In genomic region chr5:110936606-110937005, GRCm38 (mm10) we compare ENCODE assay signal across 32 mouse cellular contexts. TPM values are rescaled to one million over a fixed set of nuclear protein-coding genes. Genes with fewer than 3 reads are reported as not detected.
DNase-seq lines count a peak whose midpoint lies in the region; ATAC-seq and TF ChIP-seq lines count a peak whose summit lies in the region.
"Had no signal": no experiment of that assay in that cellular context is flagged by ENCODE, and none has a peak within 500 bp of the region (broad histone marks: within the 10 kb centered on the region; RNA-seq: fewer than 3 reads in every experiment).

No protein-coding gene starts in this region.

- TF ChIP-seq CTCF in liver, embryonic 14.5 days (IDR thresholded peaks at IDR 0.05; ENCODE audit: low read depth), result peak; percentile 18; the same call in 1 of the 2 replicates
- no peak for TF ChIP-seq CTCF in lung, adult 2 months (IDR thresholded peaks at IDR 0.05; ENCODE audit: insufficient read depth, low read length)

- TF ChIP-seq EP300 in liver, embryonic 14.5 days (IDR thresholded peaks at IDR 0.05; ENCODE audit: low read depth), result no peak

- no peaks in the 10 kb centered on the region for H3K27me3 ChIP-seq in hindbrain, embryonic 10.5 days (ENCODE audit: insufficient read depth, poor library complexity, severe bottlenecking)
- no peaks in the 10 kb centered on the region for H3K27me3 ChIP-seq in hindbrain, embryonic 11.5 days (ENCODE audit: control insufficient read depth, insufficient read depth, low read length)
- no peaks in the 10 kb centered on the region for H3K27me3 ChIP-seq in liver, embryonic 14.5 days (ENCODE audit: control insufficient read depth, insufficient read depth, low read length)
- H3K27me3 ChIP-seq: embryonic facial prominence, embryonic 13.5 days; forebrain, embryonic 12.5 days; heart, embryonic 13.5 days; kidney, embryonic 15.5 days; limb, embryonic 13.5 days; neural tube, embryonic 12.5 days; Patski had no signal

- ATAC-seq in hindbrain, embryonic 11.5 days (ENCODE audit: low FRiP score), result no peak
- no peak for ATAC-seq in liver, embryonic 14.5 days (ENCODE audit: insufficient read depth)
- ATAC-seq: hindbrain, embryonic 16.5 days; Patski had no signal

- H3K9me3 ChIP-seq in hindbrain, embryonic 10.5 days, result peaks cover 6% of the 10 kb centered on the region; the same call in 1 of the 2 replicates
- no peaks in the 10 kb centered on the region for H3K9me3 ChIP-seq in hindbrain, embryonic 11.5 days (ENCODE audit: control insufficient read depth, low read length)
- no peaks in the 10 kb centered on the region for H3K9me3 ChIP-seq in liver, embryonic 14.5 days (ENCODE audit: control insufficient read depth, low read length)
- H3K9me3 ChIP-seq: forebrain, embryonic 12.5 days; kidney, embryonic 15.5 days had no signal

- H3K9ac ChIP-seq in hindbrain, embryonic 11.5 days (ENCODE audit: low read depth, low read length), result no peak overlapping the region
- no peak overlapping the region for H3K9ac ChIP-seq in liver, embryonic 14.5 days (replicated peaks)
- H3K9ac ChIP-seq: embryonic facial prominence, embryonic 13.5 days; forebrain, embryonic 12.5 days; heart, embryonic 13.5 days; kidney, embryonic 15.5 days; limb, embryonic 13.5 days; neural tube, embryonic 12.5 days had no signal

- H3K4me3 ChIP-seq in hindbrain, embryonic 10.5 days, result no peak overlapping the region
- no peak overlapping the region for H3K4me3 ChIP-seq in hindbrain, embryonic 11.5 days (ENCODE audit: low read depth, low read length)
- H3K4me3 ChIP-seq in liver, embryonic 14.5 days (ENCODE audit: insufficient read depth in 1 of 2, low read depth in 2 of 2, low read length in 2 of 2), result no peak overlapping the region
- H3K4me3 ChIP-seq in lung, adult 2 months (replicated peaks; ENCODE audit: extremely low read depth, low read depth, low read length), result no peak overlapping the region
- H3K4me3 ChIP-seq: embryonic facial prominence, embryonic 13.5 days; erythroblast, embryonic 14.5 days; forebrain, embryonic 12.5 days; heart, embryonic 13.5 days; kidney, embryonic 15.5 days; layer of hippocampus, adult 2 months; limb, embryonic 13.5 days; myocyte; neural tube, embryonic 12.5 days had no signal

- no peak for DNase-seq in hindbrain, embryonic 10.5 days (ENCODE audit: low spot score)
- no peak for DNase-seq in hindbrain, embryonic 11.5 days (ENCODE audit: low spot score)
- peak; percentile 13 for DNase-seq in retina, embryonic 14.5 days (ENCODE audit: low spot score)
- DNase-seq in retina, postnatal 1 day, result no peak
- no peak for DNase-seq in liver, embryonic 14.5 days (ENCODE audit: low read depth in 3 of 3, low spot score in 3 of 3)
- DNase-seq in lung, adult 2 months, result no peak
- no peak for DNase-seq in cerebellum, postnatal 4 days (ENCODE audit: low spot score in 2 of 2)
- DNase-seq: B cell, adult 2 months; cerebellum, adult 8-10 months; cerebellum, postnatal 36 days; embryo, embryonic 11 days; gastrocnemius, postnatal 10 days; heart, postnatal 10 days; kidney, adult 18-20 months; kidney, postnatal 36 days; lung, adult 18-20 months; lung, postnatal 10 days; thymus, adult 18-20 months; thymus, postnatal 25 days had no signal

- 33% methylated on average over 5 of the region's 5 CpGs for WGBS in hindbrain, embryonic 10.5 days
- 50% methylated on average over 5 of the region's 5 CpGs for WGBS in hindbrain, embryonic 11.5 days
- WGBS in liver, embryonic 14.5 days (ENCODE audit: insufficient replicate concordance), result 62% methylated on average over 5 of the region's 5 CpGs
- 70% methylated on average over 5 of the region's 5 CpGs for WGBS in lung, adult 2 months

- peaks cover 21% of the 10 kb centered on the region for H3K4me1 ChIP-seq in hindbrain, embryonic 10.5 days (replicated peaks)
- no peaks in the 10 kb centered on the region for H3K4me1 ChIP-seq in hindbrain, embryonic 11.5 days (replicated peaks; ENCODE audit: control insufficient read depth, insufficient read depth, low read length)
- no peaks in the 10 kb centered on the region for H3K4me1 ChIP-seq in liver, embryonic 14.5 days (replicated peaks; ENCODE audit: control insufficient read depth in 2 of 2, insufficient read depth in 2 of 2, low read length in 1 of 2)
- H3K4me1 ChIP-seq in lung, adult 2 months (ENCODE audit: control insufficient read depth, insufficient read depth, low read length), result no peaks in the 10 kb centered on the region
- H3K4me1 ChIP-seq: embryonic facial prominence, embryonic 13.5 days; heart, embryonic 13.5 days; limb, embryonic 13.5 days had no signal

- TF ChIP-seq POLR2A in lung, adult 2 months (IDR thresholded peaks at IDR 0.05; ENCODE audit: borderline replicate concordance, extremely low read depth, low read depth, low read length), result no peak

- H3K36me3 ChIP-seq in hindbrain, embryonic 10.5 days, result peaks cover 20% of the 10 kb centered on the region; the same call in 1 of the 2 replicates
- no peaks in the 10 kb centered on the region for H3K36me3 ChIP-seq in hindbrain, embryonic 11.5 days (ENCODE audit: control insufficient read depth, insufficient read depth, low read length)
- H3K36me3 ChIP-seq in liver, embryonic 14.5 days (replicated peaks; ENCODE audit: control insufficient read depth, insufficient read depth, low read depth), result no peaks in the 10 kb centered on the region

- 0 out of 2 replicates have a peak overlapping the region, but pooled peaks have one; percentile 35 for H3K27ac ChIP-seq in hindbrain, embryonic 10.5 days
- no peak overlapping the region for H3K27ac ChIP-seq in hindbrain, embryonic 11.5 days (ENCODE audit: low read depth, low read length)
- H3K27ac ChIP-seq in liver, embryonic 14.5 days, result no peak overlapping the region
- H3K27ac ChIP-seq: embryonic facial prominence, embryonic 13.5 days; forebrain, embryonic 12.5 days; heart, embryonic 13.5 days; kidney, embryonic 15.5 days; layer of hippocampus, adult 2 months; limb, embryonic 13.5 days; macrophage; neural tube, embryonic 12.5 days had no signal

- H3K4me2 ChIP-seq in hindbrain, embryonic 11.5 days (replicated peaks; ENCODE audit: low read depth, low read length), result no peak overlapping the region
- H3K4me2 ChIP-seq in liver, embryonic 14.5 days (ENCODE audit: low read depth), result no peak overlapping the region
- H3K4me2 ChIP-seq: embryonic facial prominence, embryonic 13.5 days; forebrain, embryonic 12.5 days; heart, embryonic 13.5 days; kidney, embryonic 15.5 days; limb, embryonic 13.5 days; midbrain, embryonic 11.5 days; neural tube, embryonic 12.5 days had no signal

RNA-seq across cellular contexts. Expression of gene Ttc28, which starts 57.0 kb away (rescaled TPM):
- polyA plus RNA-seq in hindbrain, embryonic 10.5 days (2016; fragmentation: Nextera tagmentation; extraction: Ambion mirVana), result 10.9 and 14.5 TPM in 2 replicates
- 14.0 and 15.6 TPM in 2 replicates for polyA plus RNA-seq in hindbrain, embryonic 11.5 days (2014; fragmentation: Nextera tagmentation; extraction: Ambion mirVana)
- polyA plus RNA-seq in liver, embryonic 14.5 days (2012; rRNA removed), result 0.36 and 0.48 TPM in 2 replicates
- 0.81 and 1.00 TPM in 2 replicates for polyA plus RNA-seq in liver, embryonic 14.5 days (2014; fragmentation: Nextera tagmentation; extraction: Ambion mirVana)
- polyA plus RNA-seq in lung, adult 2 months (2012; rRNA removed), result 14.4 and 16.6 TPM in 2 replicates
